Mouse (Mus musculus): ENCODE data around the gene Zfp59.

DNA sequence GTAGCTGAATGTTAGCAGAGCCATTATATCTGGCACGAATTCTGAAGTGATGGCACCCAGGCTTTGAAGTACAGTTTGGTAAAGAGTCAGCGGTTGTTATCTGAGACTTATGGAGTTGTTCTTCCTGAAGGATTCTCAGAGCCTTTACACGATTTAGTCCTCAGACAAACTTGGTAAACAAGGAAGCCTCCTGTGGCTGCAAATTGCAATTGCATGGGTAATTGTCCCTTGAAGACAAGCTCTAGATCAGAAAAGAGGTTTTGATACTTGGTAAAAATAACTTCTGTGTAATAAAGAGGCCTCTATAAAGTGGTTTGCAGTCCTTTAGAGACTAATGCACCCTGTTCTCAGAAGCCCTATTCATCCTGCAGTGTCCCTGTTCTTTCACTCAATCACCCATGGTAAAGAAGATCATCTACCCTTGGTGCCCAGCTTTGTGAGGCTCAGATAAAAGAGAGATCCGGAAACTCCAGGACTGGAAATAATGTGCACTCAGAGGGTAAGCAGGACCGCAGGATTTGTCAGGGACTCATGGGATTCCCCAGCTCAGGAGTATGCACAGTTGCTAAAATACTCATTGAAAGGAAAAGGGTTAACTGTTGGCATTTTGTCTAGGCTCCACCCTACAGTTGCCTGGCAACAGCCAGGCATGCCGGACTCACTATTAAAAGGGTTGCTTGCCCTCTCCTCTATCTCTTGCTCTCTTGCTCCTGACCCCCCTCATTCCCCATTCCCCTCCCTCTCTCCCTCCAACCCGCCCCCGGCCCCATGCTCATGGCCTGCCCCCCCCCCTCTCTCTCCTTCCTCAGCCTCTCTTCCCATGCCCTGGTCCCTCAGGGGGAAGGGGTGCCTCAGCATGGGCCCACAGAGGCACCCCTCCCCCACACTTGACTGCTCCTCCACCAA lies 40.2 kb upstream of the Zfp59 start:
- TF ChIP-seq CTCF (IDR thresholded peaks at IDR 0.05; ENCODE audit: borderline replicate concordance, extremely low read depth, insufficient read depth, insufficient read length) (peak; percentile 20; the same call in 1 of the 2 replicates), POLR2A (IDR thresholded peaks at IDR 0.05; ENCODE audit: borderline replicate concordance, extremely low read depth, insufficient read depth, insufficient read length, poor library complexity, severe bottlenecking) (no peak)

Data from brain, embryonic 14.5 days (tissue).